Mouse (Mus musculus) myocyte (in vitro differentiated cells): Measurements from ENCODE around the gene Hlx. TPM values are rescaled to one million over a fixed set of nuclear protein-coding genes. Genes with fewer than 3 reads are reported as not detected.
A peak's percentile ranks its signal among the peaks of the same experiment; 100 is the strongest.

Experiments
- H3K27me3 ChIP-seq: one replicate; pipeline ENCODE4 v1.6.1; 2011; ENCODE audit not compliant: control insufficient read depth, insufficient read depth, insufficient read length
- H3K36me3 ChIP-seq: one replicate; pipeline ENCODE4 v1.6.1; 2011; ENCODE audit not compliant: control insufficient read depth, insufficient read depth
- H3K4me2 ChIP-seq: one replicate; pipeline ENCODE4 v1.6.1; 2011; ENCODE audit warnings: low read depth, control low read depth
- H3K4me3 ChIP-seq: one replicate; pipeline ENCODE4 v1.5.1; 2011; ENCODE audit warnings: mild to moderate bottlenecking, control low read depth, moderate library complexity
- H3K79me2 ChIP-seq: one replicate; pipeline ENCODE4 v1.6.1; 2011; ENCODE audit not compliant: control insufficient read depth, insufficient read depth
- H3ac ChIP-seq: one replicate; pipeline ENCODE4 v1.6.1; 2011; ENCODE audit not compliant: control insufficient read depth, insufficient read length
- CEBPB ChIP-seq: IDR thresholded peaks from 2 replicates; pipeline ENCODE4 v1.6.1; 2011; ENCODE audit warnings: mild to moderate bottlenecking, moderate library complexity; ENCODE audit not compliant: poor library complexity, insufficient read depth, severe bottlenecking
- E2F4 ChIP-seq: IDR thresholded peaks from one replicate; pipeline ENCODE4 v1.6.1; 2011; ENCODE audit warnings: mild to moderate bottlenecking, control low read depth, moderate library complexity; ENCODE audit not compliant: insufficient read depth
- MAX ChIP-seq: IDR thresholded peaks from one replicate; pipeline ENCODE4 v1.6.1; 2011; ENCODE audit warnings: low read depth, mild to moderate bottlenecking, control low read depth
- MYOD1 ChIP-seq, 3 experiments: IDR thresholded peaks; one replicate each; pipeline ENCODE4 v1.6.1; 2011; ENCODE audit warnings: control low read depth in 2 of 3, low read depth in 2 of 3, mild to moderate bottlenecking in 2 of 3, moderate library complexity in 1 of 3; ENCODE audit not compliant: insufficient read length in 2 of 3, control insufficient read depth in 1 of 3
- MYOG ChIP-seq, 3 experiments: IDR thresholded peaks; one replicate each; pipeline ENCODE4 v1.6.1; 2011; ENCODE audit warnings: control low read depth in 2 of 3, low read depth in 2 of 3, mild to moderate bottlenecking in 2 of 3; ENCODE audit not compliant: insufficient read length in 2 of 3, control insufficient read depth in 1 of 3, insufficient read depth in 1 of 3
- POLR2A ChIP-seq: IDR thresholded peaks from one replicate; pipeline ENCODE4 v1.6.1; 2011; ENCODE audit warnings: low read depth, mild to moderate bottlenecking, control low read depth, moderate library complexity; ENCODE audit not compliant: insufficient read length
- POLR2AphosphoS2 ChIP-seq: IDR thresholded peaks from one replicate; pipeline ENCODE4 v1.6.1; 2011; ENCODE audit warnings: low read depth, control low read depth; ENCODE audit not compliant: insufficient read length
- REST ChIP-seq: IDR thresholded peaks from one replicate; pipeline ENCODE4 v1.6.1; 2011; ENCODE audit warnings: mild to moderate bottlenecking, control low read depth, moderate library complexity; ENCODE audit not compliant: insufficient read depth, insufficient read length
- SRF ChIP-seq: IDR thresholded peaks from one replicate; pipeline ENCODE4 v1.6.1; 2011; ENCODE audit warnings: low read depth; ENCODE audit not compliant: control insufficient read depth, insufficient read length
- TCF12 ChIP-seq: IDR thresholded peaks from one replicate; pipeline ENCODE4 v1.6.1; 2011; ENCODE audit warnings: mild to moderate bottlenecking, control low read depth; ENCODE audit not compliant: poor library complexity, insufficient read depth, severe bottlenecking
- TCF3 ChIP-seq: IDR thresholded peaks from one replicate; pipeline ENCODE4 v1.6.1; 2011; ENCODE audit warnings: low read depth, control low read depth; ENCODE audit not compliant: insufficient read length
- USF1 ChIP-seq: IDR thresholded peaks from one replicate; pipeline ENCODE4 v1.6.1; 2011; ENCODE audit warnings: low read depth, mild to moderate bottlenecking, control low read depth, moderate library complexity
- polyA plus RNA-seq: library from polyadenylated mRNA; unstranded; fragments of >200 nt; fragmentation: generic; extraction: Trizol; gene quantifications from one replicate; pipeline ENCODE4 v1.2.1, GENCODE M21; 2012; ENCODE audit warnings: missing spikeins

Gene Hlx
- polyA plus RNA-seq, 1 experiment = 15.8 TPM

GRCm38 (mm10) chr1:184731644-184732545 is 524 bp downstream of the Hlx start:
- Histone ChIP-seq H3K27me3 (no peaks in the 10 kb centered on the region), H3K36me3 (peaks cover 19% of the 10 kb centered on the region), H3K4me3 (peak overlapping the region; percentile 75), H3K79me2 (peaks cover 36% of the 10 kb centered on the region), H3ac (peak overlapping the region; percentile 89), H3K4me2 (peak overlapping the region; percentile 86)
- peak; percentile 8 for TF ChIP-seq POLR2AphosphoS2
- peak in 1 of 3 experiments; percentile 2 for TF ChIP-seq MYOD1 (IDR thresholded peaks at IDR 0.05; ENCODE audit: control insufficient read depth in 1 of 3, insufficient read length in 2 of 3, low read depth in 2 of 3)
- TF ChIP-seq USF1 = no peak
- TF ChIP-seq MYOG (IDR thresholded peaks at IDR 0.05; ENCODE audit: control insufficient read depth in 1 of 3, insufficient read depth in 1 of 3, insufficient read length in 2 of 3, low read depth in 2 of 3) = peak in 1 of 3 experiments; percentile 21

GRCm38 (mm10) chr1:184731091-184731640 is 1.3 kb downstream of the Hlx start:
- H3K27me3 ChIP-seq = no peaks in the 10 kb centered on the region
- H3K4me3 ChIP-seq = peak overlapping the region; percentile 75

GRCm38 (mm10) chr1:184730453-184731013 is 1.9 kb downstream of the Hlx start:
- H3K27me3 ChIP-seq = no peaks in the 10 kb centered on the region
- peak overlapping the region; percentile 75 for H3K4me3 ChIP-seq
- peaks cover 36% of the 10 kb centered on the region for H3K79me2 ChIP-seq
- TF ChIP-seq REST (no peak), POLR2A (no peak), TCF12 (no peak), TCF3 (no peak), CEBPB (no peak), E2F4 (no peak)
- H3K36me3 ChIP-seq = peaks cover 19% of the 10 kb centered on the region
- H3K4me2 ChIP-seq = peak overlapping the region; percentile 86
- no peak overlapping the region for H3ac ChIP-seq

More at GRCm38 (mm10) chr1:184731091-184731640, 1.3 kb downstream of the Hlx start:
- peaks cover 36% of the 10 kb centered on the region for H3K79me2 ChIP-seq
- H3K36me3 ChIP-seq = peaks cover 19% of the 10 kb centered on the region
- TF ChIP-seq CEBPB (no peak), TCF3 (no peak), POLR2AphosphoS2 (no peak), USF1 (no peak), MYOG (IDR thresholded peaks at IDR 0.05; ENCODE audit: control insufficient read depth in 1 of 3, insufficient read depth in 1 of 3, insufficient read length in 2 of 3, low read depth in 2 of 3) (no peak), POLR2A (no peak), MYOD1 (IDR thresholded peaks at IDR 0.05; ENCODE audit: control insufficient read depth in 1 of 3, insufficient read length in 2 of 3, low read depth in 2 of 3) (no peak), E2F4 (no peak), REST (no peak), TCF12 (no peak), SRF (no peak), MAX (no peak)
- peak overlapping the region; percentile 89 for H3ac ChIP-seq
- H3K4me2 ChIP-seq = peak overlapping the region; percentile 86

- Histone ChIP-seq H3ac (no peak overlapping the region), H3K79me2 (peaks cover 36% of the 10 kb centered on the region), H3K36me3 (peaks cover 19% of the 10 kb centered on the region), H3K27me3 (no peaks in the 10 kb centered on the region), H3K4me3 (peak overlapping the region; percentile 75), H3K4me2 (peak overlapping the region; percentile 86)
- TF ChIP-seq POLR2A = no peak
- no peak for TF ChIP-seq POLR2AphosphoS2
- TF ChIP-seq USF1 = no peak
- TF ChIP-seq REST = no peak
- TF ChIP-seq MYOD1 (IDR thresholded peaks at IDR 0.05; ENCODE audit: control insufficient read depth in 1 of 3, insufficient read length in 2 of 3, low read depth in 2 of 3) = no peak
- TF ChIP-seq E2F4 = no peak
- TF ChIP-seq SRF = no peak
- no peak for TF ChIP-seq MAX
- no peak for TF ChIP-seq TCF12
- TF ChIP-seq CEBPB = no peak
- TF ChIP-seq MYOG (IDR thresholded peaks at IDR 0.05; ENCODE audit: control insufficient read depth in 1 of 3, insufficient read depth in 1 of 3, insufficient read length in 2 of 3, low read depth in 2 of 3) = no peak
- TF ChIP-seq TCF3 = no peak
These were observed 2.9 kb downstream of the Hlx start for GRCm38 (mm10) chr1:184729357-184730140.
